ENCODE assay signal across 8 mouse cellular contexts in genomic region chr3:69599166-69599500, GRCm38 (mm10). TPM values are rescaled to one million over a fixed set of nuclear protein-coding genes. Genes with fewer than 3 reads are reported as not detected.
DNase-seq lines count a peak whose midpoint lies in the region; ATAC-seq lines count a peak whose summit lies in the region.

No protein-coding gene starts in this region.

- no peak for DNase-seq in kidney, postnatal 14 days
- DNase-seq in brain, embryonic 18.5 days (ENCODE audit: low read depth, low spot score): peak; percentile 3
- peak; percentile 1 for DNase-seq in lung, postnatal 14 days
- peak; percentile 40 for DNase-seq in testis, postnatal 14 days (ENCODE audit: low spot score)
- no peak for DNase-seq in adrenal gland, postnatal 25 days
- no peak for DNase-seq in frontal cortex, postnatal 14 days (ENCODE audit: low spot score in 2 of 2)

- H3K9ac ChIP-seq in kidney, embryonic 15.5 days: peak overlapping the region; percentile 85; the same call in 1 of the 2 replicates

- H3K27me3 ChIP-seq in kidney, embryonic 15.5 days: no peaks in the 10 kb centered on the region

- 10% methylated on average over 3 of the region's 5 CpGs for WGBS in kidney, embryonic 15.5 days

- peak; percentile 12; the same call in 1 of the 2 replicates for ATAC-seq in kidney, embryonic 15.5 days (replicated peaks; ENCODE audit: low FRiP score)
- ATAC-seq in hematopoietic stem cell, adult 5-6 weeks (replicated peaks in 1 of 2; ENCODE audit: insufficient read depth in 1 of 2, low FRiP score in 2 of 2, low TSS enrichment in 1 of 2, low read depth in 1 of 2, poor library complexity in 2 of 2, severe bottlenecking in 2 of 2): peak; percentile 9 to 12; a peak in 1 of 4 replicates

- H3K4me2 ChIP-seq in kidney, embryonic 15.5 days: peak overlapping the region; percentile 92

- H3K9me3 ChIP-seq in kidney, embryonic 15.5 days (replicated peaks): no peaks in the 10 kb centered on the region

- H3K27ac ChIP-seq in kidney, embryonic 15.5 days: no peak overlapping the region

- H3K4me3 ChIP-seq in kidney, embryonic 15.5 days (replicated peaks): peak overlapping the region; percentile 74

- H3K36me3 ChIP-seq in kidney, embryonic 15.5 days: no peaks in the 10 kb centered on the region

- H3K4me1 ChIP-seq in kidney, embryonic 15.5 days: peaks cover 17% of the 10 kb centered on the region

RNA-seq across cellular contexts. Expression of gene B3galnt1, which starts 0.4 kb away (rescaled TPM):
- polyA plus RNA-seq in kidney, embryonic 15.5 days (2015; fragmentation: Nextera tagmentation; extraction: Ambion mirVana): 32.6 and 34.0 TPM in 2 replicates
- total RNA-seq in hematopoietic stem cell, adult 5-6 weeks (2017): 1.0 and 1.4 TPM in 2 replicates
- total RNA-seq in adrenal gland, postnatal 25 days (2021): 14.3 and 17.7 TPM in 2 replicates

Comparison
In these comparisons a context has a peak if more than half of its experiments do, and no peak if none do; other contexts are left out.
1. DNase-seq: peak in brain, embryonic 18.5 days (single experiment), lung, postnatal 14 days (single experiment) and testis, postnatal 14 days (single experiment); none in kidney, postnatal 14 days (single experiment), adrenal gland, postnatal 25 days (single experiment) and frontal cortex, postnatal 14 days (0 of 2).